In the genomic region with DNA sequence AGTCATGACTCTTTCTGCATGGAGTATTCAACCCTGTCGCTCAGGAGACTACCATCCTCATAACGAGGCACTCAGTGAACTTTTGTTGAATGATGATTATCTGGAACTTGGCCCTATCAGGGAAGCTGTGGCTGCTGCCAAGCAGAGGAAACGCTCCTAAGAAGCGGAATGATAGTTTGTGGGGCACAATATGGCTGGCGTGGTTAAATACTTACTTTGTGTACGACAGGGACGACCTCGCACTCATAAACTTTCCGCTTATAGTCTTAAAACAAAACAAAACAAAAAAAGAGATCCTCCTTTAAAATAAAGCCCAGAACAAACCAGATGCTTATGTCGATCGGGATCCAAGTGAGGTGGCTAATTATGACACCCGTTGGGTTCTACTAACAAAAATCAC, we compare ENCODE assay signal across 8 mouse cellular contexts. TPM values are rescaled to one million over a fixed set of nuclear protein-coding genes. Genes with fewer than 3 reads are reported as not detected.
A peak's percentile ranks its signal among the peaks of the same experiment; 100 is the strongest.
DNase-seq lines count a peak whose midpoint lies in the region; ATAC-seq and TF ChIP-seq lines count a peak whose summit lies in the region.

No protein-coding gene starts in this region.

- no peak for TF ChIP-seq CTCF in gastrocnemius, adult 2 months (IDR thresholded peaks at IDR 0.05)

- H3K9ac ChIP-seq in embryonic facial prominence, embryonic 13.5 days: peak overlapping the region; percentile 80
- peak overlapping the region; percentile 76 for H3K9ac ChIP-seq in intestine, embryonic 15.5 days

- H3K4me2 ChIP-seq in embryonic facial prominence, embryonic 13.5 days: peak overlapping the region; percentile 83
- H3K4me2 ChIP-seq in intestine, embryonic 15.5 days (replicated peaks): peak overlapping the region; percentile 63
- H3K4me2 ChIP-seq in myocyte (ENCODE audit: low read depth): peak overlapping the region; percentile 100

- DNase-seq in gastrocnemius, adult 2 months: no peak
- no peak for DNase-seq in gastrocnemius, adult 18-20 months (ENCODE audit: low spot score)
- DNase-seq in left cerebral cortex, adult 9 months (ENCODE audit: low spot score in 2 of 2): no peak
- DNase-seq in gastrocnemius, postnatal 36 days: no peak

- H3ac ChIP-seq in myocyte (ENCODE audit: control insufficient read depth, insufficient read length): peak overlapping the region; percentile 33

- peak overlapping the region; percentile 100 for H3K27ac ChIP-seq in gastrocnemius, adult 2 months
- peak overlapping the region; percentile 99 for H3K27ac ChIP-seq in embryonic facial prominence, embryonic 13.5 days
- H3K27ac ChIP-seq in intestine, embryonic 15.5 days: peak overlapping the region; percentile 98

- TF ChIP-seq POLR2A in myocyte (IDR thresholded peaks at IDR 0.05; ENCODE audit: insufficient read length, low read depth): no peak

- H3K27me3 ChIP-seq in embryonic facial prominence, embryonic 13.5 days: no peaks in the 10 kb centered on the region
- H3K27me3 ChIP-seq in intestine, embryonic 15.5 days (replicated peaks): no peaks in the 10 kb centered on the region
- no peaks in the 10 kb centered on the region for H3K27me3 ChIP-seq in myocyte (ENCODE audit: control insufficient read depth, insufficient read depth, insufficient read length)

- peaks cover 16% of the 10 kb centered on the region for H3K4me1 ChIP-seq in embryonic facial prominence, embryonic 13.5 days
- peaks cover 9% of the 10 kb centered on the region for H3K4me1 ChIP-seq in intestine, embryonic 15.5 days (replicated peaks)

- H3K4me3 ChIP-seq in gastrocnemius, adult 2 months: peak overlapping the region; percentile 91
- peak overlapping the region; percentile 69 for H3K4me3 ChIP-seq in embryonic facial prominence, embryonic 13.5 days
- peak overlapping the region; percentile 66 for H3K4me3 ChIP-seq in intestine, embryonic 15.5 days (replicated peaks)
- H3K4me3 ChIP-seq in myocyte: peak overlapping the region; percentile 98

- H3K36me3 ChIP-seq in embryonic facial prominence, embryonic 13.5 days: peaks cover 13% of the 10 kb centered on the region
- H3K36me3 ChIP-seq in intestine, embryonic 15.5 days: peaks cover 4% of the 10 kb centered on the region; the same call in 1 of the 2 replicates
- peaks cover 3% of the 10 kb centered on the region for H3K36me3 ChIP-seq in myocyte (ENCODE audit: control insufficient read depth, insufficient read depth)

- 4% methylated on average over 12 of the region's 12 CpGs for WGBS in embryonic facial prominence, embryonic 13.5 days
- 3% methylated on average over 12 of the region's 12 CpGs for WGBS in intestine, embryonic 15.5 days

- no peaks in the 10 kb centered on the region for H3K9me3 ChIP-seq in embryonic facial prominence, embryonic 13.5 days
- H3K9me3 ChIP-seq in intestine, embryonic 15.5 days: no peaks in the 10 kb centered on the region

- ATAC-seq in CD4-positive, CD25-positive, alpha-beta regulatory T cell, adult 4 months: peak; percentile 16
- ATAC-seq in embryonic facial prominence, embryonic 13.5 days (ENCODE audit: insufficient number of reproducible peaks, insufficient read depth, low FRiP score, low TSS enrichment, low read depth): no peak
- ATAC-seq in intestine, embryonic 15.5 days: no peak

- H3K79me2 ChIP-seq in myocyte (ENCODE audit: control insufficient read depth, insufficient read depth): peaks cover 48% of the 10 kb centered on the region

- intact Hi-C loops in gastrocnemius, adult 2 months (cut with DNase I): loop anchor here (2.0 kb wide), 1 partner anchor 49 kb away; no protein-coding TSS in a partner anchor
- intact Hi-C loops in gastrocnemius, postnatal 36 days (cut with DNase I): loop anchor here (10.0 kb wide), 1 partner anchor 243 kb away; no protein-coding TSS in a partner anchor

TF ChIP-seq in myocyte, 11 proteins besides CTCF, POLR2A, EP300 and RAD21:
- TF ChIP-seq MYOG (IDR thresholded peaks at IDR 0.05; ENCODE audit: control insufficient read depth in 1 of 3, insufficient read depth in 1 of 3, insufficient read length in 2 of 3, low read depth in 2 of 3): no peak
- TF ChIP-seq TCF3 (IDR thresholded peaks at IDR 0.05; ENCODE audit: insufficient read length, low read depth): no peak
- TF ChIP-seq CEBPB (IDR thresholded peaks at IDR 0.05; ENCODE audit: insufficient read depth, poor library complexity, severe bottlenecking): no peak
- no peak for TF ChIP-seq REST (IDR thresholded peaks at IDR 0.05; ENCODE audit: insufficient read depth, insufficient read length)
- TF ChIP-seq MAX (IDR thresholded peaks at IDR 0.05; ENCODE audit: low read depth): no peak
- no peak for TF ChIP-seq MYOD1 (IDR thresholded peaks at IDR 0.05; ENCODE audit: control insufficient read depth in 1 of 3, insufficient read length in 2 of 3, low read depth in 2 of 3)
- no peak for TF ChIP-seq POLR2AphosphoS2 (IDR thresholded peaks at IDR 0.05; ENCODE audit: insufficient read length, low read depth)
- no peak for TF ChIP-seq TCF12 (IDR thresholded peaks at IDR 0.05; ENCODE audit: insufficient read depth, poor library complexity, severe bottlenecking)
- no peak for TF ChIP-seq SRF (IDR thresholded peaks at IDR 0.05; ENCODE audit: control insufficient read depth, insufficient read length, low read depth)
- no peak for TF ChIP-seq E2F4 (IDR thresholded peaks at IDR 0.05; ENCODE audit: insufficient read depth)
- TF ChIP-seq USF1 (IDR thresholded peaks at IDR 0.05; ENCODE audit: low read depth): no peak

RNA-seq across cellular contexts. Expression of a gene that starts 0.4 kb away (rescaled TPM):
- total RNA-seq in gastrocnemius, adult 2 months (2021): 10 to 100 TPM; 13.6 to 14.6 TPM
- total RNA-seq in gastrocnemius, adult 18-20 months (2021): 10 to 100 TPM; 14.2 to 15.3 TPM
- polyA plus RNA-seq in CD4-positive, CD25-positive, alpha-beta regulatory T cell, adult 4 months (2017; shearing (Covaris generic)): 10 to 100 TPM; 57.8 to 61.3 TPM
- polyA plus RNA-seq in embryonic facial prominence, embryonic 13.5 days (2015; fragmentation: Nextera tagmentation; extraction: Ambion mirVana): 48.3 and 50.3 TPM in 2 replicates
- 45.2 and 45.3 TPM in 2 replicates for polyA plus RNA-seq in intestine, embryonic 15.5 days (2015; fragmentation: Nextera tagmentation; extraction: Ambion mirVana)
- polyA plus RNA-seq in myocyte (2012; fragmentation: generic; extraction: Trizol): 36.7 TPM
- 10 to 100 TPM; 12.8 to 13.1 TPM for total RNA-seq in gastrocnemius, postnatal 36 days (2021)

RNA-seq across cellular contexts. Expression of a gene that starts 0.7 kb away (rescaled TPM):
- 10 to 100 TPM; 49.5 to 50.7 TPM for total RNA-seq in gastrocnemius, adult 2 months (2021)
- 10 to 100 TPM; 43.7 to 43.9 TPM for total RNA-seq in gastrocnemius, adult 18-20 months (2021)
- polyA plus RNA-seq in CD4-positive, CD25-positive, alpha-beta regulatory T cell, adult 4 months (2017; shearing (Covaris generic)): 100 to 1,000 TPM in 1 of 2 experiments, 10 to 100 TPM in 1; 82.2 to 102 TPM
- polyA plus RNA-seq in embryonic facial prominence, embryonic 13.5 days (2015; fragmentation: Nextera tagmentation; extraction: Ambion mirVana): 116 and 128 TPM in 2 replicates
- 99.9 and 101 TPM in 2 replicates for polyA plus RNA-seq in intestine, embryonic 15.5 days (2015; fragmentation: Nextera tagmentation; extraction: Ambion mirVana)
- polyA plus RNA-seq in myocyte (2012; fragmentation: generic; extraction: Trizol): 127 TPM
- total RNA-seq in gastrocnemius, postnatal 36 days (2021): 10 to 100 TPM; 45.0 to 46.0 TPM

RNA-seq across cellular contexts. Expression of a gene that starts 50.6 kb away (rescaled TPM):
- total RNA-seq in gastrocnemius, adult 2 months (2021): 100 to 1,000 TPM in 1 of 2 experiments, 10 to 100 TPM in 1; 15.4 to 183 TPM
- 100 to 1,000 TPM in 1 of 2 experiments, 1 to 10 TPM in 1; 8.1 to 202 TPM for total RNA-seq in gastrocnemius, adult 18-20 months (2021)
- polyA plus RNA-seq in CD4-positive, CD25-positive, alpha-beta regulatory T cell, adult 4 months (2017; shearing (Covaris generic)): 10 to 100 TPM; 16.6 to 32.8 TPM
- 86.5 and 93.1 TPM in 2 replicates for polyA plus RNA-seq in embryonic facial prominence, embryonic 13.5 days (2015; fragmentation: Nextera tagmentation; extraction: Ambion mirVana)
- polyA plus RNA-seq in intestine, embryonic 15.5 days (2015; fragmentation: Nextera tagmentation; extraction: Ambion mirVana): 35.4 and 35.7 TPM in 2 replicates
- polyA plus RNA-seq in myocyte (2012; fragmentation: generic; extraction: Trizol): 266 TPM
- 10 to 100 TPM; 18.2 to 39.3 TPM for total RNA-seq in gastrocnemius, postnatal 36 days (2021)
